Mouse (Mus musculus): ENCODE data around the gene Stox2. TPM values are rescaled to one million over a fixed set of nuclear protein-coding genes. Genes with fewer than 3 reads are reported as not detected.

The Stox2 gene
- 0.51 and 0.54 TPM in 2 replicates for polyA plus RNA-seq (2015; fragmentation: Nextera tagmentation; extraction: Ambion mirVana)

DNA sequence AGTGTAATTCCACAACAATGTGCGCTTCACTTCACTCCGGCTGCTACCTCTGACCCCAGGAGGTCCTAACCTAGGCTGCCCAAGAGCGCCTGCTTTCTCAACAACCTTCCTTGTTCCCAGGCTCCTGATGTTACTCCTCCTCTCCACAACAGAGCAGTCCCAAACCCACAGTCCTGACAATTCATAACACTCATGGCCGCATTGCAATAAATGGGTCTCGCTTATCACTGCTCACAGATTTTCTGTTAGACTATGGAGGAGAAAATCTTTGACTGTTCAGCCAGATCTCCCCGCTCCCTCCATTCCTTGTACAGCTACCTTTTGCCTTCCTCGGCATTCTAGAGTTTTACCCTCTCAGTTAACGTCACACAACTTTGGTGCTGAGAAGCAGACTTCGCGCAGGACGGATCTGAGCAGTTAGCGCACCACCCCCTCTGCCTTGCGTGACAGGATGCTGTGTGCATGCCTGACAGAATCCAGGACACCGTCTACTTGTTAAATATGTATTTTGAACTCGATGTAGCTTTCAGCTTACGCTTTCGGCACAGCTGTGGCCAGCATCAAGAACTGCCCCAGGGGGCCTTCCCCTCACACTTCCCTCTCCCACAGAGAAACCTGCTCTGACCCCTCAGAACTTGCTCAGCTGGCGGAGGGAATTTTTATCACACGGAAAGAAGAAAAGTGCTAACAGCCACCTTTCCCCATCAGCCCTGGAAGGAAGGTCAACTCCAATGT lies at the start of gene Stox2:
TSS of gene Stox2 (minus strand) at position 51 of the 735 bp plus-strand sequence.
- no peaks in the 10 kb centered on the region for H3K36me3 ChIP-seq (replicated peaks; ENCODE audit: insufficient read depth, low read length)
- no peak within 1 kb of the TSS for H3K9ac ChIP-seq (replicated peaks)
- no peak within 1 kb of the TSS for H3K4me3 ChIP-seq (ENCODE audit: low read depth, low read length)
- H3K27me3 ChIP-seq (ENCODE audit: insufficient read depth, low read length) = no peaks in the 10 kb centered on the region
- DNase-seq = no peak
- no peak within 1 kb of the TSS for H3K27ac ChIP-seq (ENCODE audit: low read depth)
- no peaks in the 10 kb centered on the region for H3K9me3 ChIP-seq (ENCODE audit: low read length)
- no peak for TF ChIP-seq CTCF (IDR thresholded peaks at IDR 0.05; ENCODE audit: low read depth)
- TF ChIP-seq EP300 (IDR thresholded peaks at IDR 0.05; ENCODE audit: low read depth) = no peak
- H3K4me1 ChIP-seq (ENCODE audit: insufficient read depth) = no peaks in the 10 kb centered on the region
- no peak within 1 kb of the TSS for H3K4me2 ChIP-seq (ENCODE audit: low read depth, low read length)
- no peak for ATAC-seq
- 79% methylated on average over 19 of the region's 19 CpGs for whole genome bisulfite sequencing (ENCODE audit: insufficient replicate concordance)

DNA sequence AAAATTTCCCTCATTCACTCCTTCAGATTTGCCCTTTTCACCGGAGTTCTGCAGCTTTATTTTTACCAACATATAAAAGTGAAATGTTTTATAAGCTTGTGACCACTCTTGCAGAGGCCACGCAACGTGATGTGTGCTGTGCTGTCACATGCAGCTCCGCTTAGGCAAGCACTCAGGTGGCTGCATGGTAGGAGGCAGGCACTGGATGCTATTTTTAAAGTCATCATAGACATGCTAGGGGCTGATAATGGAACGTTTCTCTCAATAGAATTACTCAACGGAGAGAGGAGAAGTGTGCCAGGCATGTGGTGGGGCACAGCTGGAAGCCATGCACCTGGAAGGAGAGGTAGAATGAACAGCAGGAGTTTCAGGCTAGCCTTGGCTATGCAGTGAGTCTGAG lies 49.3 kb upstream of the Stox2 start:
- Histone ChIP-seq H3K4me3 (ENCODE audit: low read depth, low read length) (no peak overlapping the region), H3K4me2 (ENCODE audit: low read depth, low read length) (no peak overlapping the region), H3K27me3 (ENCODE audit: insufficient read depth, low read length) (no peaks in the 10 kb centered on the region), H3K4me1 (ENCODE audit: insufficient read depth) (no peaks in the 10 kb centered on the region), H3K9ac (replicated peaks) (no peak overlapping the region), H3K36me3 (replicated peaks; ENCODE audit: insufficient read depth, low read length) (peaks cover 63% of the 10 kb centered on the region), H3K9me3 (ENCODE audit: low read length) (no peaks in the 10 kb centered on the region), H3K27ac (ENCODE audit: low read depth) (no peak overlapping the region)
- WGBS (ENCODE audit: insufficient replicate concordance) = 61% methylated on average over 6 of the region's 6 CpGs
- no peak for TF ChIP-seq EP300 (IDR thresholded peaks at IDR 0.05; ENCODE audit: low read depth)
- TF ChIP-seq CTCF (IDR thresholded peaks at IDR 0.05; ENCODE audit: low read depth) = no peak
- ATAC-seq (no peak), DNase-seq (no peak)

DNA sequence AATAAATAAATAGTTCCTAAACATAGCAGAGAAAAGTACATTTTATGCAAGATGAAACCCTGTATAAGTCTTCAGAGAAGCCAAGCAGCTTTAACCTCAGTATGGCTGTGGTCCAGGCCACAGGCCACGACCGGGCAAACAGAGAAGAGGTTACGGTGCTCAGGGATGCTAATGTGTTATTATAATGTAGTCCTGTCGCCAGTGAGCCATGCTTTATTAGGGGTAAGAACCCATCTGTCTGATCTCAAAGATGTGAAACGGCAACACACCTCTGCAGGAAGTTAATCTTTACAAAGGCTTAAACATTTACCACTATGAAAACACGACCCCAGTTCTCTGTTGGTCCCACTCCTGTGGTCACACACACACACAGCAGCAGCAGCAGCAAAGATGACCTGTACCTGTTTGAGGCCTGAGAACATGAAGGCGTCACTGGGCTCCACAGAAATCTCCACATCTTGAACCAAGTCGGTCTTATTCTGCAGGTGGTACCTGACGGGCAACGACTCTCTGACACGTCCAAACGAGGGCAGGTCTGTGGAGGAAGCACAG lies 48.5 kb upstream of the Stox2 start:
- Histone ChIP-seq H3K4me1 (ENCODE audit: insufficient read depth) (no peaks in the 10 kb centered on the region), H3K4me3 (ENCODE audit: low read depth, low read length) (no peak overlapping the region), H3K27me3 (ENCODE audit: insufficient read depth, low read length) (no peaks in the 10 kb centered on the region), H3K9me3 (ENCODE audit: low read length) (no peaks in the 10 kb centered on the region), H3K36me3 (replicated peaks; ENCODE audit: insufficient read depth, low read length) (peaks cover 61% of the 10 kb centered on the region), H3K4me2 (ENCODE audit: low read depth, low read length) (no peak overlapping the region), H3K9ac (replicated peaks) (no peak overlapping the region), H3K27ac (ENCODE audit: low read depth) (0 out of 2 replicates have a peak overlapping the region, but pooled peaks have one; percentile 32)
- ATAC-seq (peak; percentile 62), DNase-seq (peak; percentile 21)
- TF ChIP-seq CTCF (IDR thresholded peaks at IDR 0.05; ENCODE audit: low read depth) (no peak), EP300 (IDR thresholded peaks at IDR 0.05; ENCODE audit: low read depth) (no peak)
- WGBS (ENCODE audit: insufficient replicate concordance) = 63% methylated on average over 12 of the region's 12 CpGs

DNA sequence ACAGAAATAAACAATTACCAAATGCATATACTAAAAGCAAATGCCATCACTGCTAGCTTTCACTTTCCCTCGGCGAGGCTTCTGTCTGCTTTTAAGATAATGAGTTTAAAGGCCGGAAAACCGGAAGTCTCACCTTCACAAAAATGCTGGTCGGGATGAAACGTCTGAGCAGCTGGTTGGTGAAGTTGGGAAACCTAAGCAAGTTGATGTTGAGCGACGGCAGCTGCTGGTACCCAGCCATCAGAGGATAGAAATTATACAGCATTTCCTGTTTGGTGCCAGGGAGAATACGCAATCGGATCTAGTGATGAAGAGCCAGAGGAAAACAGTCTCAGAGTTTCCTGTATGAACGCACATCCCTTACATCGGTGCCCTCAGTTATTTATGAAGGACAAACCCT lies 46.9 kb upstream of the Stox2 start:
- no peak for TF ChIP-seq CTCF (IDR thresholded peaks at IDR 0.05; ENCODE audit: low read depth)
- TF ChIP-seq EP300 (IDR thresholded peaks at IDR 0.05; ENCODE audit: low read depth) = no peak
- Histone ChIP-seq H3K4me3 (ENCODE audit: low read depth, low read length) (no peak overlapping the region), H3K36me3 (replicated peaks; ENCODE audit: insufficient read depth, low read length) (peaks cover 51% of the 10 kb centered on the region), H3K9ac (replicated peaks) (no peak overlapping the region), H3K27ac (ENCODE audit: low read depth) (no peak overlapping the region), H3K27me3 (ENCODE audit: insufficient read depth, low read length) (no peaks in the 10 kb centered on the region), H3K4me2 (ENCODE audit: low read depth, low read length) (no peak overlapping the region), H3K9me3 (ENCODE audit: low read length) (no peaks in the 10 kb centered on the region), H3K4me1 (ENCODE audit: insufficient read depth) (no peaks in the 10 kb centered on the region)
- DNase-seq (no peak), ATAC-seq (no peak)
- WGBS (ENCODE audit: insufficient replicate concordance) = 86% methylated on average over 12 of the region's 12 CpGs

DNA sequence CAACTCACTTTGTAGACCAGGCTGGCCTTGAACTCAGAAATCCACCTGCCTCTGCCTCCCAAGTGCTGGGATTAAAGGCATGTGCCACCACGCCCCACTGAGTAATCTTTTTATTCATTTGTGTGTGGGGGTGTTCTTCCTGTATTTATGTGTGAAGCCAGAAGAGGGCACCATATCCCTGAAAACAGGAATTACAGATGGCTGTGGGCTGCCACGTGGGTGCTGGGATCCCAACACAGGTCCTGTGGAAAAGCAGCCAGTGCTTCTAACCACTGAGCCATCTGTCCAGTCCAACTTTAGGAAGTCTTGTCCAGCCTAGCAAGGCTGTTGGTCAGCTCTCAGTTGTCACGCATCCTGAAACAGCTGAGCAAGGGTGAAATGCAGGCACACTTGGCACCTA lies 41.1 kb upstream of the Stox2 start:
- H3K27me3 ChIP-seq (ENCODE audit: insufficient read depth, low read length) = no peaks in the 10 kb centered on the region
- H3K4me2 ChIP-seq (ENCODE audit: low read depth, low read length) = no peak overlapping the region
- H3K27ac ChIP-seq (ENCODE audit: low read depth) = no peak overlapping the region
- no peaks in the 10 kb centered on the region for H3K4me1 ChIP-seq (ENCODE audit: insufficient read depth)
- WGBS (ENCODE audit: insufficient replicate concordance) = 88% methylated on average over 3 of the region's 3 CpGs
- no peak overlapping the region for H3K9ac ChIP-seq (replicated peaks)
- ATAC-seq (no peak), DNase-seq (no peak)
- peaks cover 3% of the 10 kb centered on the region; the same call in 1 of the 2 replicates for H3K9me3 ChIP-seq (ENCODE audit: low read length)
- H3K4me3 ChIP-seq (ENCODE audit: low read depth, low read length) = no peak overlapping the region
- H3K36me3 ChIP-seq (replicated peaks; ENCODE audit: insufficient read depth, low read length) = peaks cover 16% of the 10 kb centered on the region; the same call in 1 of the 2 replicates
- TF ChIP-seq EP300 (IDR thresholded peaks at IDR 0.05; ENCODE audit: low read depth) = no peak
- TF ChIP-seq CTCF (IDR thresholded peaks at IDR 0.05; ENCODE audit: low read depth) = peak; percentile 7; the same call in 1 of the 2 replicates

DNA sequence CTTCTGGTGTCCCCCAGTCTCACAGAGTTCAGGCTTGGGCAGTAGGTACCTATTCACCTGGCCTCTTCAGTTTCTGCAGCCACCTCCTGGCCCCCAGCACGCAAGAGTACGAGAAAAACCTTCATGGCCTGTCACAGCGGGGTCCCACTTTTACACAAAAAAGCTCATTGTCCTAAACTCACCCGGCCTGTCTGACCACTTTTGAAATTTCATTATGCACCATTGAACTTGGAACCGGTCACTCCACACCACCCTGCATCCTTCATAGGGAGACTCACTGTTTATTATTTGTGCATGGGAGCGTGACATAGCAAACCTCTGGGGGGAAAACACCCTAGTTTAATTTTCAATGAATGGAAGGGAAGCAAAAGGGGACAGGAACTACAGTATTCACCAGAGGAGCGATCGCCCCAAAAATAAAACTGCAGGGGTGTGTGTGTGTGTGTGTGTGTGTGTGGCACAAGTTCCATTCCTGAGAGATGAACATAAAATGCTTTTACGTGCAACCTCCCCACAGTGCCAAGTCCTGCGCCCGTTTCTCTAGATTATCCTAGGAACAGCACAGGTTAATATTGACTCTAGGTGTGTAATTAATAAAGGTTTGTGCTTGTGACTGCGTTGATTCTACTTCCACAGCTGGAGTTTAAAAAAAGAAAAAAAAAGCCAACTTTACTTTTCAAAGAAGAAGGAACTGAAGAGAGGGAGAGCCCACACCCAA lies 36.4 kb upstream of the Stox2 start:
- Histone ChIP-seq H3K36me3 (replicated peaks; ENCODE audit: insufficient read depth, low read length) (0 out of 2 replicates have a peak, but pooled peaks cover 2% of the 10 kb centered on the region), H3K9ac (replicated peaks) (no peak overlapping the region), H3K27ac (ENCODE audit: low read depth) (no peak overlapping the region), H3K27me3 (ENCODE audit: insufficient read depth, low read length) (no peaks in the 10 kb centered on the region), H3K4me1 (ENCODE audit: insufficient read depth) (no peaks in the 10 kb centered on the region), H3K4me2 (ENCODE audit: low read depth, low read length) (no peak overlapping the region), H3K4me3 (ENCODE audit: low read depth, low read length) (no peak overlapping the region), H3K9me3 (ENCODE audit: low read length) (peaks cover 6% of the 10 kb centered on the region; the same call in 1 of the 2 replicates)
- DNase-seq = no peak
- TF ChIP-seq EP300 (IDR thresholded peaks at IDR 0.05; ENCODE audit: low read depth) (no peak), CTCF (IDR thresholded peaks at IDR 0.05; ENCODE audit: low read depth) (no peak)
- 73% methylated on average over 12 of the region's 12 CpGs for WGBS (ENCODE audit: insufficient replicate concordance)
- no peak for ATAC-seq

Data from liver, postnatal 0 days (tissue).